Mouse (Mus musculus): ENCODE data around the gene Vsig10.

Gene Vsig10

GRCm38 (mm10) chr5:117381785-117382184, 62.9 kb downstream of the Vsig10 start:
- no peak for TF ChIP-seq GATA4 (IDR thresholded peaks at IDR 0.05; ENCODE audit: insufficient replicate concordance, low read length)

GRCm38 (mm10) chr5:117383198-117383597, 64.3 kb downstream of the Vsig10 start:
- TF ChIP-seq GATA4 (IDR thresholded peaks at IDR 0.05; ENCODE audit: insufficient replicate concordance, low read length) = no peak

GRCm38 (mm10) chr5:117388296-117388751, 69.4 kb downstream of the Vsig10 start:
- TF ChIP-seq GATA4 (IDR thresholded peaks at IDR 0.05; ENCODE audit: insufficient replicate concordance, low read length) = no peak

- no peak for TF ChIP-seq GATA4 (IDR thresholded peaks at IDR 0.05; ENCODE audit: insufficient replicate concordance, low read length)
Measured at GRCm38 (mm10) chr5:117388877-117389276, 70.0 kb downstream of the Vsig10 start, which contains the start of gene Rfc5. Gene Rfc5, minus strand, starts transcription at chr5:117389047.

- TF ChIP-seq GATA4 (IDR thresholded peaks at IDR 0.05; ENCODE audit: insufficient replicate concordance, low read length) = no peak
Measured at GRCm38 (mm10) chr5:117390895-117391294, 72.0 kb downstream of the Vsig10 start.

GRCm38 (mm10) chr5:117395834-117396233, 77.0 kb downstream of the Vsig10 start:
- no peak for TF ChIP-seq GATA4 (IDR thresholded peaks at IDR 0.05; ENCODE audit: insufficient replicate concordance, low read length)

- no peak for TF ChIP-seq GATA4 (IDR thresholded peaks at IDR 0.05; ENCODE audit: insufficient replicate concordance, low read length)
Measured at GRCm38 (mm10) chr5:117396596-117397014, 77.7 kb downstream of the Vsig10 start.

GRCm38 (mm10) chr5:117397371-117397770, 78.5 kb downstream of the Vsig10 start:
- no peak for TF ChIP-seq GATA4 (IDR thresholded peaks at IDR 0.05; ENCODE audit: insufficient replicate concordance, low read length)

GRCm38 (mm10) chr5:117398007-117398550, 79.2 kb downstream of the Vsig10 start:
- TF ChIP-seq GATA4 (IDR thresholded peaks at IDR 0.05; ENCODE audit: insufficient replicate concordance, low read length) = no peak

- no peak for TF ChIP-seq GATA4 (IDR thresholded peaks at IDR 0.05; ENCODE audit: insufficient replicate concordance, low read length)
Measured at GRCm38 (mm10) chr5:117399281-117399680, 80.4 kb downstream of the Vsig10 start.

- TF ChIP-seq GATA4 (IDR thresholded peaks at IDR 0.05; ENCODE audit: insufficient replicate concordance, low read length) = no peak
Measured at GRCm38 (mm10) chr5:117403609-117404008, 84.7 kb downstream of the Vsig10 start.
